Mouse (Mus musculus) hindbrain, embryonic 14.5 days (tissue): Measurements from ENCODE around the gene 2410131K14Rik. TPM values are rescaled to one million over a fixed set of nuclear protein-coding genes. Genes with fewer than 3 reads are reported as not detected.

Source experiments
- ATAC-seq: fragments of 200-750 bp; cut with Nextera tagmentation; 2 replicates; pipeline ENCODE4 v1.8.0; 2017; ENCODE audit warnings: moderate number of reproducible peaks, mild to moderate bottlenecking, moderate TSS enrichment, moderate library complexity; ENCODE audit not compliant: low FRiP score
- DNase-seq: peaks from one replicate; pipeline ENCODE4 v3.0.0-alpha.2; 2015; ENCODE audit warnings: low spot score
- H3K27ac ChIP-seq: fragments of 300-500 bp; sonication (generic); 2 replicates; pipeline ENCODE4 v1.5.1; 2014; ENCODE audit warnings: mild to moderate bottlenecking, moderate library complexity
- H3K27me3 ChIP-seq: fragments of 300-500 bp; sonication (generic); 2 replicates; pipeline ENCODE4 v1.6.1; 2014; ENCODE audit warnings: mild to moderate bottlenecking, low read length, mixed read lengths; ENCODE audit not compliant: control insufficient read depth, insufficient read depth
- H3K36me3 ChIP-seq: fragments of 300-500 bp; sonication (generic); replicated peaks from 2 replicates; pipeline ENCODE4 v1.6.1; 2014; ENCODE audit not compliant: control insufficient read depth, insufficient read depth
- H3K4me1 ChIP-seq: fragments of 300-500 bp; sonication (generic); replicated peaks from 2 replicates; pipeline ENCODE4 v1.6.1; 2014; ENCODE audit warnings: antibody characterized with exemption, low read length, mixed read lengths; ENCODE audit not compliant: control insufficient read depth, insufficient read depth
- H3K4me2 ChIP-seq: fragments of 300-500 bp; sonication (generic); replicated peaks from 2 replicates; pipeline ENCODE4 v1.6.1; 2014; ENCODE audit warnings: mild to moderate bottlenecking, moderate library complexity
- H3K4me3 ChIP-seq: fragments of 300-500 bp; sonication (generic); replicated peaks from 2 replicates; pipeline ENCODE4 v1.5.1; 2014; ENCODE audit warnings: mild to moderate bottlenecking, low read length
- H3K9ac ChIP-seq: fragments of 300-500 bp; sonication (generic); 2 replicates; pipeline ENCODE4 v1.6.1; 2014
- H3K9me3 ChIP-seq: fragments of 300-500 bp; sonication (generic); 2 replicates; pipeline ENCODE4 v1.6.1; 2016; ENCODE audit warnings: low read length; ENCODE audit not compliant: control insufficient read depth
- WGBS: fragments of 180-500 bp; shearing (Covaris S2); extraction: QIAGEN DNeasy Blood & Tissue Kit; methylation state at CpG from one replicate; pipeline ENCODE4 v1.1.7; 2014; 5-methylcytosine and 5-hydroxymethylcytosine counted together
- polyA plus RNA-seq: library from polyadenylated mRNA; unstranded; fragments of >200 nt; fragmentation: Nextera tagmentation; extraction: Ambion mirVana; gene quantifications from 2 replicates; pipeline ENCODE4 v1.2.1, GENCODE M21; 2014

2410131K14Rik gene
- polyA plus RNA-seq, 1 experiment from 2014 or later = 16.4 TPM

GRCm38 (mm10) chr5:118294865-118295258, 49.8 kb downstream of the 2410131K14Rik start:
- H3K36me3 ChIP-seq = no peaks in the 10 kb centered on the region
- no peak overlapping the region for H3K4me2 ChIP-seq
- H3K27ac ChIP-seq = peak overlapping the region; percentile 52; the same call in 1 of the 2 replicates
- 91% methylated on average over 7 of the region's 7 CpGs for WGBS
- no peak overlapping the region for H3K9ac ChIP-seq
- ATAC-seq (no peak), DNase-seq (no peak)
- no peaks in the 10 kb centered on the region for H3K27me3 ChIP-seq
- H3K9me3 ChIP-seq = no peaks in the 10 kb centered on the region
- H3K4me3 ChIP-seq = no peak overlapping the region
- H3K4me1 ChIP-seq = peaks cover 18% of the 10 kb centered on the region; the same call in 1 of the 2 replicates

GRCm38 (mm10) chr5:118297338-118297746, 52.3 kb downstream of the 2410131K14Rik start:
- no peak overlapping the region for H3K4me2 ChIP-seq
- no peak overlapping the region for H3K4me3 ChIP-seq
- H3K27me3 ChIP-seq = no peaks in the 10 kb centered on the region
- 0 out of 2 replicates have a peak, but pooled peaks cover 3% of the 10 kb centered on the region for H3K9me3 ChIP-seq
- H3K36me3 ChIP-seq = no peaks in the 10 kb centered on the region
- ATAC-seq (no peak), DNase-seq (no peak)
- H3K9ac ChIP-seq = no peak overlapping the region
- H3K27ac ChIP-seq = no peak overlapping the region
- 14% methylated on average over 12 of the region's 12 CpGs for WGBS
- H3K4me1 ChIP-seq = peaks cover 18% of the 10 kb centered on the region; the same call in 1 of the 2 replicates

DNA sequence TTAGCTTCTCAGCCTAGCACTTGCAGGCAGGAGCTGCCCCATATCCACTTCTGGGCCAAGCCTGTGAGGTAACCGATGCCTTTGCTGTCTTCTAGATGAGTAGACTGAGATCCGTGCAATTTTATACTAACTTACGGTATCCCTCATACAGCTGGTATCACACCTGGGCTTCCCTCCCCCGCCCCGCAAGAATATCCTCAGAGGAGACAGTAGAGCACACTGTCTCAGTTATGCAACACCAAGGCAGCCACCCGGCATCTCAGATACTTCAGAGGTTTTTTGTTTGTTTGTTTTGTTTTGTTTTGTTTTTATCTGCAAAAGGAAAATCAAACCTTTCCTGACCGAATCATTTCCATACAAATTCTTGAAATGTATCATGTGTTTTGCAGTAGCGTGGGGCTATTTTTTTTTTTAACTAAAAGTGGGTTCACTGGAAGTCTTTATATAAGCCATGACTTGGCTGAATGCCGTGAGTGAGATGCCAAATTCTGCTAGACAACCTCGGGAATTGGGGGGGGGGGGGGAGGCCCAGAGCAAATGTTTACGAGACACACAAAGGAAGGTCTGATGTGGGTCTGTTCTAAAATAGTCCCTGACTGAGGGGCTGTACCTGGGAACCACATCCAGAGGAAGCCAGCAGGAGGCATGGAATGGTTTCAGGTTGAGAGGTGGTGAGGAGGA, 54.8 kb downstream of the 2410131K14Rik start:
- Histone ChIP-seq H3K27me3 (no peaks in the 10 kb centered on the region), H3K9ac (no peak overlapping the region), H3K4me3 (no peak overlapping the region), H3K27ac (no peak overlapping the region), H3K36me3 (no peaks in the 10 kb centered on the region), H3K4me1 (0 out of 2 replicates have a peak, but pooled peaks cover 14% of the 10 kb centered on the region), H3K4me2 (no peak overlapping the region), H3K9me3 (0 out of 2 replicates have a peak, but pooled peaks cover 3% of the 10 kb centered on the region)
- no peak for ATAC-seq
- no peak for DNase-seq
- WGBS = 82% methylated on average over 11 of the region's 11 CpGs

GRCm38 (mm10) chr5:118302466-118303155, 57.6 kb downstream of the 2410131K14Rik start:
- no peak overlapping the region for H3K9ac ChIP-seq
- ATAC-seq (no peak), DNase-seq (no peak)
- no peak overlapping the region for H3K4me3 ChIP-seq
- H3K4me2 ChIP-seq = no peak overlapping the region
- H3K27ac ChIP-seq = no peak overlapping the region
- WGBS = 77% methylated on average over 9 of the region's 9 CpGs
- no peaks in the 10 kb centered on the region for H3K27me3 ChIP-seq
- H3K9me3 ChIP-seq = 0 out of 2 replicates have a peak, but pooled peaks cover 3% of the 10 kb centered on the region
- H3K36me3 ChIP-seq = no peaks in the 10 kb centered on the region
- 0 out of 2 replicates have a peak, but pooled peaks cover 9% of the 10 kb centered on the region for H3K4me1 ChIP-seq

- Histone ChIP-seq H3K27ac (no peak overlapping the region), H3K9ac (no peak overlapping the region), H3K4me3 (no peak overlapping the region), H3K4me2 (no peak overlapping the region), H3K9me3 (0 out of 2 replicates have a peak, but pooled peaks cover 3% of the 10 kb centered on the region), H3K36me3 (no peaks in the 10 kb centered on the region), H3K4me1 (no peaks in the 10 kb centered on the region), H3K27me3 (no peaks in the 10 kb centered on the region)
- ATAC-seq (no peak), DNase-seq (no peak)
- WGBS = 91% methylated on average over 19 of the region's 19 CpGs
Observed at GRCm38 (mm10) chr5:118304970-118305618, 60.1 kb downstream of the 2410131K14Rik start.

GRCm38 (mm10) chr5:118310389-118310788, 65.4 kb downstream of the 2410131K14Rik start:
- Histone ChIP-seq H3K4me2 (no peak overlapping the region), H3K36me3 (no peaks in the 10 kb centered on the region), H3K4me1 (no peaks in the 10 kb centered on the region), H3K27ac (no peak overlapping the region), H3K9ac (no peak overlapping the region), H3K4me3 (no peak overlapping the region), H3K27me3 (no peaks in the 10 kb centered on the region), H3K9me3 (no peaks in the 10 kb centered on the region)
- DNase-seq (no peak), ATAC-seq (no peak)
- 88% methylated on average over 6 of the region's 6 CpGs for WGBS

DNA sequence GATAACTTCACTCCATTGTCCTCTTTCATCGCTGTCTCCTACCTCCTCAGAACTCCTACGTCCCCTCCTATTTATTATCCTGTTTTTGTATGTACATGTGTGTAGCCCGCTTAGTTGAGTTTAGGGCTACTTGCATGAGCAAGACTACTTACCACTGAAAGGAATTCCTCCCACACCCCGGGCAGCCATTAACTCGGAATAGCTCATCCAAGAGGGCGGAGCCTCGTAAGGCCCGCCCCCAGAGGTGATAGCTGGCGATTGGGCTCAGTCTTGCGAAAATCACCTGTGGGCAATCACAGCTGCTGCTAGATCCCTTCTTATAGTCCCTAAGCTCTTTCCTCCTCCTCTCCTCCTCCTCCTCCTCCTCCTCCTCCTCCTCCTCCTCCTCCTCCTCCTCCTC, 66.2 kb downstream of the 2410131K14Rik start:
- Histone ChIP-seq H3K27me3 (no peaks in the 10 kb centered on the region), H3K9me3 (no peaks in the 10 kb centered on the region), H3K4me3 (no peak overlapping the region), H3K27ac (no peak overlapping the region), H3K4me2 (no peak overlapping the region), H3K4me1 (no peaks in the 10 kb centered on the region), H3K36me3 (no peaks in the 10 kb centered on the region), H3K9ac (no peak overlapping the region)
- WGBS = 67% methylated on average over 10 of the region's 10 CpGs
- DNase-seq (no peak), ATAC-seq (no peak)

DNA sequence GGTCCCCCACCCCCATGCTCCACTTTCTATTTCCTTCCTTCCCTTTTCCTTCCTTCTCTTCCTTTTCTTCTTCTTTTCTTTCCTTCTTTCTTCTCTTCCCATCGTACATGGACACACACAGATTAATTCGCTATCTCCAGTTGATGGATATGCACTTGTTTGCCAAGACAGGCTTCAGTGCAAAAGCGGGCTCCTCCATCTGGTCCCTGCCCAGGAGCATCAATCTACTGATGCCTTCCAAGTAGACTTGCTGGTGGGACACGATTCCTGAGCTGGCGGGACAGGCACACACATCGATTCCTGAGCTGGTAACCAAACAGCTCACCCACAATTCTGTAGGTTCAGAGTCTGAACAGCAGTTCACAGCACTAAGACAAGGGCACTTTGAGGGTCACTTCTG, 68.7 kb downstream of the 2410131K14Rik start:
- H3K9ac ChIP-seq = no peak overlapping the region
- H3K36me3 ChIP-seq = no peaks in the 10 kb centered on the region
- H3K4me2 ChIP-seq = no peak overlapping the region
- ATAC-seq (no peak), DNase-seq (no peak)
- no peak overlapping the region for H3K4me3 ChIP-seq
- no peak overlapping the region for H3K27ac ChIP-seq
- 81% methylated on average over 6 of the region's 6 CpGs for WGBS
- H3K9me3 ChIP-seq = no peaks in the 10 kb centered on the region
- no peaks in the 10 kb centered on the region; the same call in 1 of the 2 replicates for H3K27me3 ChIP-seq
- H3K4me1 ChIP-seq = peaks cover 5% of the 10 kb centered on the region; the same call in 1 of the 2 replicates
